Mouse (Mus musculus) hindbrain, postnatal 0 days (tissue): ENCODE data around the gene Ms4a15. TPM values are rescaled to one million over a fixed set of nuclear protein-coding genes. Genes with fewer than 3 reads are reported as not detected.

Experiments used
- ATAC-seq: fragments of 200-750 bp; cut with Nextera tagmentation; 2 replicates; pipeline ENCODE4 v1.8.0; 2017; ENCODE audit warnings: mild to moderate bottlenecking, moderate TSS enrichment, moderate library complexity
- DNase-seq: peaks from one replicate; pipeline ENCODE4 v3.0.0-alpha.2; 2015; ENCODE audit warnings: low spot score
- H3K27ac ChIP-seq: fragments of 300-500 bp; sonication (generic); 2 replicates; pipeline ENCODE4 v1.5.1; 2014; ENCODE audit warnings: mild to moderate bottlenecking
- H3K27me3 ChIP-seq: fragments of 300-500 bp; sonication (generic); 2 replicates; pipeline ENCODE4 v1.6.1; 2014; ENCODE audit warnings: low read length, mixed read lengths; ENCODE audit not compliant: insufficient read depth
- H3K36me3 ChIP-seq: fragments of 300-500 bp; sonication (generic); 2 replicates; pipeline ENCODE4 v1.6.1; 2014; ENCODE audit warnings: low read length, mixed read lengths; ENCODE audit not compliant: insufficient read depth
- H3K4me1 ChIP-seq: fragments of 300-500 bp; sonication (generic); 2 replicates; pipeline ENCODE4 v1.6.1; 2014; ENCODE audit warnings: antibody characterized with exemption, low read length, mixed read lengths; ENCODE audit not compliant: insufficient read depth
- H3K4me2 ChIP-seq: fragments of 300-500 bp; sonication (generic); 2 replicates; pipeline ENCODE4 v1.6.1; 2014; ENCODE audit warnings: low read depth, mild to moderate bottlenecking, low read length, moderate library complexity, mixed read lengths
- H3K4me3 ChIP-seq: fragments of 300-500 bp; sonication (generic); 2 replicates; pipeline ENCODE4 v1.5.1; 2014; ENCODE audit warnings: low read length
- H3K9ac ChIP-seq: fragments of 300-500 bp; sonication (generic); replicated peaks from 2 replicates; pipeline ENCODE4 v1.6.1; 2014; ENCODE audit warnings: mild to moderate bottlenecking, low read length, moderate library complexity, mixed read lengths
- H3K9me3 ChIP-seq: fragments of 300-500 bp; sonication (generic); 2 replicates; pipeline ENCODE4 v1.6.1; 2016; ENCODE audit warnings: low read length, mixed read lengths
- CTCF ChIP-seq: IDR thresholded peaks from 2 replicates; pipeline ENCODE4 v1.5.1; 2016; ENCODE audit warnings: antibody characterized with exemption, control low read depth, low read depth
- WGBS: fragments of 180-500 bp; shearing (Covaris S2); extraction: QIAGEN DNeasy Blood & Tissue Kit; methylation state at CpG from one replicate; pipeline ENCODE4 v1.1.7; 2014; 5-methylcytosine and 5-hydroxymethylcytosine counted together
- polyA plus RNA-seq: library from polyadenylated mRNA; unstranded; fragments of >200 nt; fragmentation: Nextera tagmentation; extraction: Ambion mirVana; gene quantifications from 2 replicates; pipeline ENCODE4 v1.2.1, GENCODE M21; 2015
- total RNA-seq: library from RNA; depleted of rRNA; stranded (reverse); fragments of >200 nt; gene quantifications from 2 replicates; pipeline ENCODE4 v1.2.3, GENCODE M21; 2014; rRNA removed

Ms4a15 gene
- total RNA-seq (not detected in 2 replicates), polyA plus RNA-seq (not detected in 2 replicates)

DNA sequence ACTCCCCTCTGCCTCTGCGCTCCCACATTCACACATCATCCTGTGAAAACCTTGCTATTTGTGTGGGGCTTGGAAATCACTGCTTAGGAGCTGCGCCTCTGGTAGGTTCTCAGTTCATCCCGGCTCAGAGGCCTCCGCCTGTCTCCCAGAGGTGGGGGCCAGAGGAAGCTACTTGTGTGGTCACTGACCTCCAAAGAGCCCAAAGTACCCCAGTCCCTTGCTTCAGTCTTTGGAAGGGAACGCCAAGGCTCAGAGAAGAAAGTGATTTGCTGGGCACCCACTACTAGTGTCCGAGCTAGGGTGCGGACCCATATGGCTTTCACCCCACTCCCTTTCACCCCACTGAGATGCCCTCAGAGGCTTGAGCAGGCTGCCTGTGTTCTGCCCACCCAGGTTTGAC is at the start of gene Ms4a15:
Gene Ms4a15 (minus strand): TSS at position 101 of the 400 bp plus-strand sequence.
- Histone ChIP-seq H3K4me2 (no peak within 1 kb of the TSS), H3K4me3 (no peak within 1 kb of the TSS), H3K9me3 (no peaks in the 10 kb centered on the region), H3K36me3 (no peaks in the 10 kb centered on the region), H3K27ac (no peak within 1 kb of the TSS), H3K9ac (no peak within 1 kb of the TSS), H3K27me3 (no peaks in the 10 kb centered on the region), H3K4me1 (no peaks in the 10 kb centered on the region)
- TF ChIP-seq CTCF = no peak
- ATAC-seq (no peak), DNase-seq (no peak)
- 87% methylated on average over 7 of the region's 7 CpGs for WGBS

- 0 out of 2 replicates have a peak, but pooled peaks cover 2% of the 10 kb centered on the region for H3K9me3 ChIP-seq
- H3K27ac ChIP-seq = no peak overlapping the region
- H3K4me1 ChIP-seq = no peaks in the 10 kb centered on the region
- TF ChIP-seq CTCF = no peak
- ATAC-seq (no peak), DNase-seq (no peak)
- no peak overlapping the region for H3K4me3 ChIP-seq
- no peaks in the 10 kb centered on the region for H3K27me3 ChIP-seq
- H3K9ac ChIP-seq = no peak overlapping the region
- no peaks in the 10 kb centered on the region for H3K36me3 ChIP-seq
- no peak overlapping the region for H3K4me2 ChIP-seq
Observed at GRCm38 (mm10) chr19:11037570-11037969, 44.5 kb upstream of the Ms4a15 start.

DNA sequence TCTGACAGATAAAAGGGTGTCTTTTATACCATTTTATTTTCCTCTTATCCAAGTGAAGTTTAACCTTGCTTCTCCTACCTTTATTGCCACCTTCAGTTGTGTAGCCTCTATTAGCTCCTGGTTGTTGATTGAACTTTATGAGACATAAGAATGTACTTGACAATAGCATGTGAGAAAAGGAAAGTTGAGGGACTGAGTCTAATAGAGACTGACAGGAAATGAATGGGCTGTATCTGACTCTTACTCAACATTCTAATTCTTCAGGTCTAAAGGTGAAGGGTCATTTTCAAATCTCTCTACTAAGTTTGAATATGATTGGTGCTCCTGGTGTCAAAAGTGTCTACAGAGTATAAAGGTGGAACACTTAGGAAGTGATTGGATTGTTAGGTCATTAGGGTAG is 29.3 kb upstream of the Ms4a15 start:
- no peak overlapping the region for H3K27ac ChIP-seq
- ATAC-seq (no peak), DNase-seq (no peak)
- H3K9me3 ChIP-seq = no peaks in the 10 kb centered on the region
- no peaks in the 10 kb centered on the region for H3K36me3 ChIP-seq
- H3K9ac ChIP-seq = no peak overlapping the region
- no peaks in the 10 kb centered on the region for H3K27me3 ChIP-seq
- H3K4me3 ChIP-seq = no peak overlapping the region
- H3K4me2 ChIP-seq = no peak overlapping the region
- no peaks in the 10 kb centered on the region for H3K4me1 ChIP-seq
- no peak for TF ChIP-seq CTCF

- no peaks in the 10 kb centered on the region for H3K27me3 ChIP-seq
- TF ChIP-seq CTCF = no peak
- WGBS = 92% methylated on average over 3 of the region's 3 CpGs
- H3K9ac ChIP-seq = no peak within 1 kb of the TSS
- no peaks in the 10 kb centered on the region for H3K36me3 ChIP-seq
- DNase-seq = no peak
- no peaks in the 10 kb centered on the region for H3K9me3 ChIP-seq
- no peaks in the 10 kb centered on the region for H3K4me1 ChIP-seq
- H3K4me3 ChIP-seq = no peak within 1 kb of the TSS
- no peak for ATAC-seq
- no peak within 1 kb of the TSS for H3K4me2 ChIP-seq
- no peak within 1 kb of the TSS for H3K27ac ChIP-seq
Observed at GRCm38 (mm10) chr19:11017891-11018290, 24.8 kb upstream of the Ms4a15 start, which contains the start of gene Ms4a18. Ms4a18 (minus strand) TSS chr19:11018031.

DNA sequence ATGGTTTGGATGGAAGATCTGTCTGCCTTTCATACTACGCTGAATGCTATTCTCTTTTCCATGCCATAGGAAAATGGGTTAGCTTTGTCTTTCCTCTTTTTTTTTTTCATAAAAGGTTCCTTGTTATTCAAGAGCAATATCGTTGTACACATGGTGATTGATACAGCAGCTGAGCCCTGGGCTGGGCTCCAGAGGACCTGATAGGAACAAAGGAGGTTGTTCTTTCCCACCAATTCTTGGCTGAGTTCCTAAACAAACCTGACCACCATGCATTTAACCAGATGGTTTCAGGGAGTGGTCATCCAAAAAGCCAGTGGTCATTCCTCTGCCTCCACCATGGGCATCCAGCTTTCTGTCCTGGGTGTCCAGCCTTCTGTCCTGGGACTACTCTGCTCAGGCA is 24.2 kb upstream of the Ms4a15 start:
- Histone ChIP-seq H3K4me3 (no peak overlapping the region), H3K4me1 (no peaks in the 10 kb centered on the region), H3K27ac (no peak overlapping the region), H3K9ac (no peak overlapping the region), H3K36me3 (no peaks in the 10 kb centered on the region), H3K27me3 (no peaks in the 10 kb centered on the region), H3K9me3 (no peaks in the 10 kb centered on the region), H3K4me2 (no peak overlapping the region)
- 53% methylated on average over 2 of the region's 2 CpGs for WGBS
- no peak for TF ChIP-seq CTCF
- ATAC-seq = no peak
- DNase-seq = no peak

GRCm38 (mm10) chr19:11015998-11016397 is 22.9 kb upstream of the Ms4a15 start:
- Histone ChIP-seq H3K4me2 (no peak overlapping the region), H3K4me1 (no peaks in the 10 kb centered on the region), H3K9me3 (no peaks in the 10 kb centered on the region), H3K36me3 (no peaks in the 10 kb centered on the region), H3K27ac (no peak overlapping the region), H3K27me3 (no peaks in the 10 kb centered on the region), H3K4me3 (no peak overlapping the region), H3K9ac (no peak overlapping the region)
- WGBS = 77% methylated on average over 1 of the region's 1 CpGs
- no peak for ATAC-seq
- TF ChIP-seq CTCF = no peak
- no peak for DNase-seq

DNA sequence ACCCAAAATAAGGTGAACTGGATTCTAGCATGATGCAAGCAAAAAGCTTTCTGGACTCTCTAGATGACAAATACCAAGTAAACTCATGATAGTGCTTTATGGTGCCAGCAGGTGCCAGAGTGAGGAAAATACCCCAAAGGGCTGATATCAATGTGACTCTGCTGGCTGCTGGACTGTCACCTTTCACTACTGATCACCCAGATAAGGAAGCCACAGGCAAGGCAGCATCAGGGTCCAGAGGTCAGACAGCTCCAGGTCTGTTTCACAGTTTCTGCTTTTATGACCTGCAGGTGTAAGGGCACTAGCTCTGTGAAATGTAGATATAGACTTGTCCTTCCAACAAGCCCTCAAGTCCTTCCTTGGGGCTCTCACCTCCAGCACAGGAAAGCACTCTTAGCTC is 22.4 kb upstream of the Ms4a15 start:
- no peak for TF ChIP-seq CTCF
- Histone ChIP-seq H3K9me3 (no peaks in the 10 kb centered on the region), H3K36me3 (no peaks in the 10 kb centered on the region), H3K4me1 (no peaks in the 10 kb centered on the region), H3K27me3 (no peaks in the 10 kb centered on the region), H3K9ac (no peak overlapping the region), H3K4me3 (no peak overlapping the region), H3K4me2 (no peak overlapping the region), H3K27ac (no peak overlapping the region)
- DNase-seq (no peak), ATAC-seq (no peak)
